Mouse (Mus musculus) G1E (cell line): ENCODE results near the gene Spata22. TPM values are rescaled to one million over a fixed set of nuclear protein-coding genes. Genes with fewer than 3 reads are reported as not detected.
"Not testable (repeated sequence)": the region's sequence is repeated elsewhere in the genome, so short reads cannot be mapped to it uniquely, and the experiment has no call there.

ENCODE experiments used
- ATAC-seq: 2 replicates; pipeline ENCODE4 v1.8.0; 2016; ENCODE audit warnings: mild to moderate bottlenecking; ENCODE audit not compliant: insufficient number of reproducible peaks, poor library complexity, low FRiP score, severe bottlenecking; ENCODE audit errors: extremely low read depth
- DNase-seq: peaks from one replicate; pipeline ENCODE4 v3.0.0; 2012; ENCODE audit warnings: low spot score
- H3K27me3 ChIP-seq: 2 replicates; pipeline ENCODE4 v1.6.1; 2012; ENCODE audit warnings: mild to moderate bottlenecking, low read length, inconsistent platforms; ENCODE audit not compliant: insufficient read depth
- H3K36me3 ChIP-seq: replicated peaks from 2 replicates; pipeline ENCODE3; 2012; ENCODE audit warnings: mild to moderate bottlenecking, inconsistent platforms
- H3K4me1 ChIP-seq: 2 replicates; pipeline ENCODE4 v1.6.1; 2012; ENCODE audit warnings: low read depth, low read length, inconsistent platforms, mixed read lengths; ENCODE audit not compliant: insufficient read depth
- H3K4me3 ChIP-seq: 2 replicates; pipeline ENCODE4 v1.5.1; 2012; ENCODE audit warnings: low read depth, mild to moderate bottlenecking, inconsistent platforms, low read length, moderate library complexity, mixed read lengths
- H3K9me3 ChIP-seq: replicated peaks from 2 replicates; pipeline ENCODE4 v1.6.1; 2012; ENCODE audit warnings: inconsistent platforms
- CTCF ChIP-seq: IDR thresholded peaks from 2 replicates; pipeline ENCODE4 v1.5.1; 2012; ENCODE audit warnings: low read depth, low read length, inconsistent platforms, mixed read lengths
- GATA1 ChIP-seq: IDR thresholded peaks from 2 replicates; pipeline ENCODE4 v1.6.1; 2012; ENCODE audit warnings: borderline replicate concordance, low read length, inconsistent platforms, mixed read lengths
- GATA2 ChIP-seq: IDR thresholded peaks from 2 replicates; pipeline ENCODE4 v1.6.1; 2012; ENCODE audit warnings: low read depth, low read length, inconsistent platforms, borderline replicate concordance
- POLR2AphosphoS5 ChIP-seq: IDR thresholded peaks from 2 replicates; pipeline ENCODE4 v1.6.1; 2012; ENCODE audit warnings: low read depth, low read length, inconsistent platforms; ENCODE audit not compliant: insufficient replicate concordance
- TAL1 ChIP-seq: conservative IDR thresholded peaks from 2 replicates; pipeline ENCODE4 v1.6.1; 2012; ENCODE audit warnings: low read depth, low read length, inconsistent platforms, mixed read lengths
- polyA plus RNA-seq: library from polyadenylated mRNA; stranded (reverse); fragments of >175 nt; gene quantifications from 2 replicates; pipeline ENCODE4 v1.2.3, GENCODE M21; 2012
- total RNA-seq, 2 experiments: library from RNA; stranded (forward) in 1 of 2; stranded (reverse) in 1 of 2; fragments of 200-1000 nt in 1 of 2; fragments of >200 nt in 1 of 2; fragmentation: Nextera tagmentation in 1 of 2; gene quantifications; 2 replicates each; pipeline ENCODE4 v1.2.3; 2014 to 2017

Gene Spata22
- total and polyA plus RNA-seq, 3 experiments, result not detected

GRCm38 (mm10) chr11:73289621-73290020 lies 39.9 kb upstream of the Spata22 start:
- Histone ChIP-seq H3K9me3 (no peaks in the 10 kb centered on the region), H3K4me1 (no peaks in the 10 kb centered on the region), H3K27me3 (peaks cover 4% of the 10 kb centered on the region; the same call in 1 of the 2 replicates), H3K36me3 (no peaks in the 10 kb centered on the region), H3K4me3 (no peak overlapping the region)
- ATAC-seq (no peak), DNase-seq (no peak)
- TF ChIP-seq CTCF (no peak), GATA2 (no peak), TAL1 (no peak), GATA1 (no peak), POLR2AphosphoS5 (no peak)

GRCm38 (mm10) chr11:73303123-73303522 lies 26.4 kb upstream of the Spata22 start:
- DNase-seq (no peak), ATAC-seq (no peak)
- H3K4me1 ChIP-seq, result no peaks in the 10 kb centered on the region
- no peaks in the 10 kb centered on the region for H3K9me3 ChIP-seq
- H3K4me3 ChIP-seq, result no peak overlapping the region
- no peak for TF ChIP-seq GATA1
- no peak for TF ChIP-seq TAL1
- H3K36me3 ChIP-seq, result no peaks in the 10 kb centered on the region
- no peaks in the 10 kb centered on the region for H3K27me3 ChIP-seq

GRCm38 (mm10) chr11:73315961-73316360 lies 13.6 kb upstream of the Spata22 start:
- Histone ChIP-seq H3K36me3 (no peaks in the 10 kb centered on the region), H3K4me3 (no peak overlapping the region), H3K4me1 (no peaks in the 10 kb centered on the region), H3K9me3 (peaks cover under 1% of the 10 kb centered on the region), H3K27me3 (0 out of 2 replicates have a peak, but pooled peaks cover 2% of the 10 kb centered on the region)
- ATAC-seq, result no peak
- no peak for TF ChIP-seq TAL1
- no peak for TF ChIP-seq POLR2AphosphoS5
- no peak for TF ChIP-seq GATA1
- TF ChIP-seq CTCF, result no peak
- no peak for TF ChIP-seq GATA2
- no peak for DNase-seq

GRCm38 (mm10) chr11:73318581-73318980 lies 11.0 kb upstream of the Spata22 start:
- not testable (repeated sequence) for H3K4me3 ChIP-seq, H3K36me3 ChIP-seq, H3K27me3 ChIP-seq, ATAC-seq, H3K4me1 ChIP-seq, H3K9me3 ChIP-seq, DNase-seq

- DNase-seq, result not testable (repeated sequence)
Measured at GRCm38 (mm10) chr11:73321064-73321463, 8.5 kb upstream of the Spata22 start.

GRCm38 (mm10) chr11:73323906-73324830 lies 5.4 kb upstream of the Spata22 start:
- Histone ChIP-seq H3K4me3 (no peak overlapping the region), H3K27me3 (no peaks in the 10 kb centered on the region), H3K36me3 (no peaks in the 10 kb centered on the region), H3K4me1 (peaks cover 6% of the 10 kb centered on the region), H3K9me3 (peaks cover 6% of the 10 kb centered on the region)
- TF ChIP-seq CTCF, result no peak
- no peak for TF ChIP-seq GATA1
- TF ChIP-seq GATA2, result no peak
- no peak for TF ChIP-seq TAL1
- TF ChIP-seq POLR2AphosphoS5, result no peak
- ATAC-seq (no peak), DNase-seq (no peak)

More at GRCm38 (mm10) chr11:73321064-73321463, 8.5 kb upstream of the Spata22 start:
- H3K4me1 ChIP-seq, ATAC-seq, H3K27me3 ChIP-seq, H3K9me3 ChIP-seq, H3K4me3 ChIP-seq, H3K36me3 ChIP-seq: not testable (repeated sequence)

GRCm38 (mm10) chr11:73326485-73326886 lies 3.1 kb upstream of the Spata22 start:
- Histone ChIP-seq H3K36me3 (no peaks in the 10 kb centered on the region), H3K4me3 (no peak overlapping the region), H3K9me3 (peaks cover under 1% of the 10 kb centered on the region; the same call in 1 of the 2 replicates), H3K4me1 (peaks cover 4% of the 10 kb centered on the region), H3K27me3 (peaks cover 9% of the 10 kb centered on the region; the same call in 1 of the 2 replicates)
- no peak for TF ChIP-seq TAL1
- TF ChIP-seq GATA1, result no peak
- TF ChIP-seq CTCF, result no peak
- no peak for TF ChIP-seq GATA2
- no peak for TF ChIP-seq POLR2AphosphoS5
- ATAC-seq, result no peak
- no peak for DNase-seq
